Mouse (Mus musculus) ES-E14 (cell line): ENCODE data around the gene Capn2.
A peak's percentile ranks its signal among the peaks of the same experiment; 100 is the strongest.

ENCODE experiments used
- CHD2 ChIP-seq: IDR thresholded peaks from 2 replicates; pipeline ENCODE4 v1.6.1; 2014; ENCODE audit warnings: mild to moderate bottlenecking, low read depth, low read length, inconsistent platforms
- HCFC1 ChIP-seq: IDR thresholded peaks from 2 replicates; pipeline ENCODE4 v1.6.1; 2012; ENCODE audit warnings: low read length, inconsistent platforms, borderline replicate concordance; ENCODE audit not compliant: insufficient read depth
- MAFK ChIP-seq: IDR thresholded peaks from 2 replicates; pipeline ENCODE4 v1.6.1; 2014; ENCODE audit warnings: mild to moderate bottlenecking, low read depth, low read length, inconsistent platforms; ENCODE audit not compliant: insufficient read depth
- ZC3H11A ChIP-seq: IDR thresholded peaks from 2 replicates; pipeline ENCODE4 v1.6.1; 2012; ENCODE audit warnings: low read depth, mild to moderate bottlenecking, inconsistent platforms, low read length, borderline replicate concordance
- ZNF384 ChIP-seq: IDR thresholded peaks from 2 replicates; pipeline ENCODE4 v1.6.1; 2012; ENCODE audit warnings: low read depth, low read length, inconsistent platforms

GRCm38 (mm10) chr1:182516758-182517676, at the start of gene Capn2:
- TF ChIP-seq CHD2 (peak; percentile 61; the same call in 1 of the 2 replicates), MAFK (no peak), ZNF384 (no peak), HCFC1 (no peak), ZC3H11A (no peak)
